In genomic region chr9:7686024-7686423, GRCm38 (mm10) we compare ENCODE assay signal across 32 mouse cellular contexts. TPM values are rescaled to one million over a fixed set of nuclear protein-coding genes. Genes with fewer than 3 reads are reported as not detected.
"Had no signal": no experiment of that assay in that cellular context is flagged by ENCODE, and none has a peak within 500 bp of the region (broad histone marks: within the 10 kb centered on the region; RNA-seq: fewer than 3 reads in every experiment).

No protein-coding gene starts in this region.

- H3K4me3 ChIP-seq: layer of hippocampus, adult 2 months; left cerebral cortex, adult 2 months; liver, embryonic 13.5 days; neural tube, embryonic 12.5 days; neural tube, embryonic 15.5 days had no signal

- DNase-seq: kidney, adult 18-20 months; kidney, adult 9 months; kidney, postnatal 14 days; kidney, postnatal 4 days; layer of hippocampus, adult 9-11 months; liver, embryonic 13.5 days; lung, adult 2 months; lung, postnatal 14 days; midbrain, embryonic 14.5 days; retina, postnatal 1 day; right cerebral cortex, postnatal 25 days; thymus, adult 2 months; thymus, postnatal 14 days; thymus, postnatal 4 days had no signal

- H3K27ac ChIP-seq: layer of hippocampus, adult 2 months; left cerebral cortex, adult 2 months; liver, embryonic 13.5 days; macrophage; neural tube, embryonic 12.5 days; neural tube, embryonic 15.5 days; stomach, postnatal 0 days had no signal

- H3K27me3 ChIP-seq: liver, embryonic 13.5 days; neural tube, embryonic 12.5 days; neural tube, embryonic 15.5 days had no signal

- H3K4me1 ChIP-seq: liver, embryonic 13.5 days; neural tube, embryonic 12.5 days; neural tube, embryonic 15.5 days had no signal

- H3K9me3 ChIP-seq: liver, embryonic 13.5 days; neural tube, embryonic 12.5 days; neural tube, embryonic 15.5 days had no signal

- H3K36me3 ChIP-seq: liver, embryonic 13.5 days; neural tube, embryonic 12.5 days; neural tube, embryonic 15.5 days had no signal

- H3K9ac ChIP-seq: liver, embryonic 13.5 days; neural tube, embryonic 12.5 days; neural tube, embryonic 15.5 days had no signal

- H3K4me2 ChIP-seq: liver, embryonic 13.5 days; midbrain, embryonic 11.5 days; neural tube, embryonic 12.5 days; neural tube, embryonic 15.5 days had no signal

RNA-seq across cellular contexts. Expression of gene Mmp7, which starts 5.9 kb away (rescaled TPM):
- total RNA-seq: layer of hippocampus, adult 2 months; layer of hippocampus, postnatal 25 days; left cerebral cortex, adult 2 months; left cerebral cortex, postnatal 10 days; left cerebral cortex, postnatal 36 days; megakaryocyte-erythroid progenitor cell, adult 5-6 weeks had no signal
- polyA plus RNA-seq: kidney, embryonic 16.5 days; limb, embryonic 11.5 days; limb, embryonic 14.5 days; liver, adult 2 months; liver, embryonic 13.5 days; liver, embryonic 16.5 days; lung, adult 2 months; lung, embryonic 16.5 days; macrophage; midbrain, embryonic 11.5 days; midbrain, embryonic 14.5 days; neural tube, embryonic 12.5 days; neural tube, embryonic 15.5 days; spleen, adult 2 months had no signal

RNA-seq across cellular contexts. Expression of gene Mmp20, which starts 58.0 kb away (rescaled TPM):
- total RNA-seq: layer of hippocampus, adult 2 months; layer of hippocampus, postnatal 25 days; left cerebral cortex, adult 2 months; left cerebral cortex, postnatal 10 days; left cerebral cortex, postnatal 36 days; megakaryocyte-erythroid progenitor cell, adult 5-6 weeks had no signal
- polyA plus RNA-seq: kidney, embryonic 16.5 days; limb, embryonic 11.5 days; liver, adult 2 months; liver, embryonic 13.5 days; liver, embryonic 16.5 days; lung, adult 2 months; lung, embryonic 16.5 days; macrophage; midbrain, embryonic 11.5 days; midbrain, embryonic 14.5 days; neural tube, embryonic 12.5 days; neural tube, embryonic 15.5 days; spleen, adult 2 months; stomach, postnatal 0 days had no signal
